Mouse (Mus musculus) hindlimb bud, embryonic 11.5 days (tissue): ENCODE results near the gene AY358078.
"Not testable (repeated sequence)": the region's sequence is repeated elsewhere in the genome, so short reads cannot be mapped to it uniquely, and the experiment has no call there.

Experiments
- DNase-seq: peaks from one replicate; pipeline ENCODE4 v3.0.0-alpha.2; 2012; ENCODE audit warnings: low read depth, low spot score; ENCODE audit errors: extremely low spot score

Gene AY358078

DNA sequence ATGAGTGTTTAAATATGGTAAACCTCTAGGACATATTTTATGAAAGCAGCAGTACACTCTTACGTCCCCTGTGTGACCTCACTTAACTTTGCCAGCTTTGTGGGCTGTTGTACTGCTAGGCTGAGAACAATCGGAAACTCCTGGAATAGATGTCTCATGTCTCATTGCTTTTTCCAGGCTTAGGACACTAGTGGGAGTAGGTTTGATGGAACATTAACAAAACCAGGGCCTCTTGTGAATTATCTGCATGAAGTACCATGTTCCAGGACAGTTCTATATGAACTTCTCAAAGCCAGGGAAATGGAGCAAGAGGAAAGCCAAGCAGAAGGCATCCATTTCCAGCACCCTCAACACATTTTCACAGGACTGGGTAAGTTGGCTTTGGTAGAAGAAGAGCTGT is at the start of gene AY358078:
Gene AY358078, plus strand, starts transcription at position 301 of the 400 bp plus-strand sequence.
- DNase-seq, result no peak

DNA sequence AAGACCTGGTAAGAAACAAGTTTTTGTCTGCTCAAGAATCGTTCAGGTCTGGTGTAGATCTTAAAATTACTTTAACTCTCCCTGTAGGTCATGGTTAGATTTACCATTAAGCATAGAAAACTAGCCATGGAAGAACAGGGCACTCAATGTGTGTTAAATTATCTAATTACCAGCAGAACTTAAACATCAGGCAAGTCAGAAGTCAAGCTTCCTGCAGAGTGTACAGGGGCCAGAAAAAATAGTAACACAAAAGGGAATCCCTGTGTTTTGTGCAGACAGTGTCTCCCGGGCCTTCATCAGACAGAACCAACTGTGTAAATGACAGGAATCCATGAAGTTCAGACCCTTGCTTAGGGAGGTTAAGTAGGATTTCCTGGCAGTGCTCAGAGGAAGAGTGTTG is 43.9 kb upstream of the AY358078 start:
- DNase-seq, result no peak

DNA sequence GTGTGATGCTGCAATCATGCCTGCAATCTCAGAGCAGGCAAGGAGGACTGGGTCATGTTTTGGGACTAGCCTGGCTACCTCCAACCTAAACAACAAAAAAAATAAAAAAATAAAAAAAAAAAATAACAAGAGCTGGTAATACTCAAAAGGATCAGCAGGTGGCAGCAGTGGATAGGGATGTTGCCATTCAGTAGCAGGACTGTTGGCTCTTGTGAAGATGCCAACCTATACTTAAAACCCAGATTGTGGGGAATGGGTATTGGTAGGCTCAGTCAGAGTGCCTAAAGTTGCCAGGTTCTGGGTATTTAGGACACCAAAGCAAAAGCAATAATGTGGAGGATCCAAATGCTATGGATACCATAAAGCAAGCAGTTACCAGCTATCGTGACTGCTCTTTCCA is 28.5 kb upstream of the AY358078 start:
- DNase-seq, result not testable (repeated sequence)

DNA sequence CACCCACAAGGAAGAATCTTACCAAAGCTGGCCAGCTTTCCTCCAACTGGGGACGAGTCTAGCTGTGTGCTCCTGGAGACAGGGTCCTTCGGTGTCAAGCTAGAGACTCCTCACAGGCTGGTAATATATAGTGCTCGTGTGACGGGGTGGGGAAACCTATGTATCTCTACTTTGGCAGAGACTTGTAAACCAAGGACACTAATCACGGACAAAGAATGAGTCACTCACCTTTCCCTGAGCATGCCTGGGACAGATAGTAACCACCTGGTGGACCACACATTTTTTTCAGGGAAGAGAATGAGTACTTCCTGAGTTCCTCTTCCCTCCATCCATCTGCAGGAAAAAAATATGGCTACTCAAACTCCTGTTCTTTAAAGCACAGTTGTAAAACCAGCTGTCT is 26.4 kb upstream of the AY358078 start, which contains the start of gene Ang4:
Gene Ang4, minus strand, starts transcription at position 101 of the 400 bp plus-strand sequence.
- DNase-seq, result no peak

DNA sequence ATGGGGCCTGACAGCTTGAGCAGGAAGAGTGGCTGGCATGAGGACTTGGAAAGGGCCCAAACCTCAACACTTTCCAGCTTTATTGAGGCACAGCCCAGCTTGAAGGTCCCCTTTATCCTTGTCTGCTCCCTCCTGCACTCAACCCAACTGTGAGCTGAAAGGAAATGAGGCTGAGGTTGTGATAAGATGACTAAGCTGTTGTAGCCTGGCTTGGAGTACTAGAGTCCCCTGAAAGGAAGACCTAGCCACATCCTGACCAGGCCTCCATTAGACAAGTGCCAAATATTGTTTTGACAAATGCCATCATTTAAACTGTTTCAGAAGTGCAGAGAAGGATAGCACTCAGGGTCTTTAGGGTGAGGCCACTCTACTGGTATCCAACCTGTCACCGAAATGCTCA is 22.1 kb upstream of the AY358078 start:
- no peak for DNase-seq

DNA sequence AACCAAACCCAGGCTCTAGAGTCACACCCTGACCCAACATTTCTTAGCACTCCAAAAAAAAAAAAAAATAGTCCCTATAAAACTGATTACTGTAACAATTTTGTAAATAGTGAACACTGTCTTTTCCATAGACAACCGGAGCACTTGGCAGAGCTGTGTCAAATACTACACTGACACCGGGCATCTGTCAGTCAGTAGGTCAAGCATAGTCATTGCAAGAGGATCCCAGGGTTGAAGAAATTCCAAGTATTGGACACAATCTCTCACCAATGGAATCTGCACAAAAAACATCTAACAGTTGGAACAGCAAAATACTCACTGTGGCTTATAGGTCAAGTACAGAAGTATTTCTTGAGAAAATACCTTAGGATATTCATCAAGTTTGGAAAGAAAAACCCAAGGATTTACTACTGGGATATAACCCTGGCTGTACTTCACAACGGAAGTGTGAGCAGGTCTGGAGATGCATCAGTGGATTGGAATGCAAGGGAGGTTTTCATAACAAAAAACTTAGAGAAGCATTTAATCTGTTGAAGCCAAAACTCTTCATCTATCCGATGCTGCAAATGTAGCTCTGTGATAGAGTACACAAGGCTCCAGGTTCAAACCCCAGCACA is 20.9 kb upstream of the AY358078 start:
- DNase-seq, result no peak

DNA sequence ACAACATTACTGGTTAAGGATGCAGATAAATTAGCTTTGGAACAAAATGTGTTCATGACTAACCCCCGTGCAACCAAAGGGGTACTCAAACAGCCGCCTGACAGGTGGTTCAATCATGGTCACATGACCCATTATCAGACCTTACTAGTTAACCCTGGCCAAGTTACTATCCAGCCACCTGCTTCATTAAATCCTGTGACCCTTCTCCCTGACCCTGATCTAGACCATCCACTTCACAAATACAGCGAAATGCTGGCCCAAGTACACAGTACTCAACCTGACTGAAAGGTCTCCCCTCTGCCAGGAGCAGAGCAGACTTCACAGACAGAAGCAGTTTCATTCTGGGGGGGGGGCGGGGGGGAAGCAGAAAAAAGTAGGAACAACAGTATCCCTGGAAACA is 13.5 kb upstream of the AY358078 start:
- DNase-seq, result no peak

DNA sequence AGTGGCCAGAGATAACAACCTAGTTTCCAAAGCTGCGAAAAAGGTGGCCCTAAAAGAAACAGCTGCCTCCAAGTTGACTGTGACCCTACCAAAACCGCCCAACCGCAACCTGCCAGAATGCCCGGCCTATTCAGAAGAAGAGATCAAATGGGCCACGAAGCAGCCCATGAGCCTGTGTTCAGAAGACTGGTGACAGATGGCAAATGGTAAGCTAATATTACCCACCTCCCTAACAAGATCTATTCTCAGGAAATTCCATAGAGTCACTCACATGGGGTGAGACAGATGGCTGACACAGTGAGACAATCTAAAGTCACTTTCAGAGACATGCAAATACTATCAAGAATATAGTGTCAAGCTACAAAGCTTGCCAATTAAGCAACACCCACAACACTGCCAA is 12.8 kb upstream of the AY358078 start:
- no peak for DNase-seq

DNA sequence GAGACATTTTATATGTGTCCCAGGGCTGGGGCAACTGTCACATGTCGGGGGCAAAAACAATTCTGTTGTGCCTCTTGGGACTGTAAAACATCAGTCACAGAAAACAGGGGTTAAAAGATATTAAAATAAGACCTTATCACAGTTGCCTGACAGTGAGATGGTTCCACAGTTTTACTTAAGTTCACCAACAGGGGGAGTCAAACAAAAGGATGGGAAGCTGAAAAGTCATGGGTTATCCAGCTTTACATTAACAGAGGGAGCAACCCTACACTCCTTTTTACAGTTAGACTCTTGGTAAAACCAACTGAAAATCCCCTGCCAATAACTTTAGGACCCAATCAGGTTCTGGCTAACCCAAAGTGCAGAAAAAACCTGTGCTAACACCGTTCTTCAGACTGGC is 10.7 kb upstream of the AY358078 start:
- DNase-seq, result no peak

DNA sequence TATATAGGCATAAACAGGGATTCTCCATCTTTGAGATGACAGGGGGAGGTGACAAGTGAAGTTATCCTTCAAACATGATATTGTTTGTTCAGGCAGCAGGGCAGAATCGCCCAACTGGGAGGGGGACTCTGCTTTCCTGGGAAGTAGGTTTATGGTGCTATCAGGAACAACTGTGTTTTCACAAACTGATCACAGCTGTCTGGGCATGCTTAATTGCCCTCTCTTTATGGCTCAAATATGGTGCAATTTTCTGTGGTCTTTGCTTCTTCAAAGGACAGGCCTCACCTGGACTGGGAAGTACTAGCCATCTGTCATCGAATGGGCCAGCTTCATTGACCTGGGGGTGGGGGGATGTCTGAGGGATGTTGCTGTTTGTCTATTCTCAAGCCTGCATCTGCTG is 5.7 kb upstream of the AY358078 start:
- DNase-seq, result no peak

DNA sequence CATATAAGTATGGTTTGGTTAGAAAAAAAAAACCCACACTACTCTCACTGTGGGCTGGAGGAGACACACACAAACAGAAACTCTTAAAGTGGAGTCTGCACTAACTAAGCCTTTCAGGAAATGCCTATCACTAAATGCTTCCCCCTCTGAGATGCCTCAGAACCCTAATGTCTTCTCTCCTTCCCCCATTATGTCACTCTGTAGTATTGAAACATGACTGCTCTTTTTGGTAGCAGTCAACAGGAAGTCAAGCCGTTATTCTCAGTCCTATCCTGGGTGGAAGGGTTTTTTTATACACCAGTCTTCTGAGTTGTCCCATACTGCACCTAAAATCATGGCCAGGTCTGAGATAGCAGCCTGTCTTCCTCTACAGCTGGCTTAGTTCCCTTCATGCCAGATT is 26.8 kb downstream of the AY358078 start:
- no peak for DNase-seq

DNA sequence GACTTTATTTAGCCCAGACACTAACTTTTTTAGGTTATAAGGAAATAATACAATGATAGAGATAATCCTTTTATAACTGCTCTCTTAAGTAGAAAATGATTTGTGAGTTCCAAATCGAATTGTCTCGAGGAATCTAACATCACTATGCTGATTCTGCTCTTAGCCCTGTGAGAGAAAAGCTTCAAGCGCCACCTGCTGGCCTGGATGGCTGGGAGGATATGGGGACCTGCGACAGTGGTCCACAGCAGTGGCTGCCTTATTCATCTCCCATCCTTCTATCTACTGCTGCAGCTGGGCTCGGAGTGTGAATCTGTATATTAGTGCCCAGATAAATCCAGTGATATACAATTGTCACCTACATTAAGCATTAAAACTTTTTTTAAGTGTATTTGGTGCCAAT is 28.0 kb downstream of the AY358078 start:
- DNase-seq, result not testable (repeated sequence)

DNA sequence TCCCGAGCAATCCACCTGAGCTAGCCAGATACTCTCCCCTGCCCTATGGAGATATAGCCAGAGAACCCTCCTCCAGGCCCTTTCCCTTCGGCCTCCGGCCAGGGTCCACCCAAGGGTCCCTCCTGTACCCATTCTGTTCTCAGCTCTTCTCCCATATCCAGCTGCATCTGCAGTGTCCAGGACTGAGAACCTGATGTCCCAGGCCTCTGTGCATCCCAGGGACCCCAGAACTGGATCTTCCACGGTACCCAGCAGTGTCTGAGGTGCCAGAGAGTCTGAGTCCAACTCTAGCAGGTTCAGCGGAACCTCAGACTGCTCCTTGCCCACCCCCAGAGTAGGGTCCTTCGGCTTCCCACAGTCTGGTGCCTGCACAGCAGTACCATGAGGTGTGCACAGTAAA is 29.3 kb downstream of the AY358078 start:
- no peak for DNase-seq

DNA sequence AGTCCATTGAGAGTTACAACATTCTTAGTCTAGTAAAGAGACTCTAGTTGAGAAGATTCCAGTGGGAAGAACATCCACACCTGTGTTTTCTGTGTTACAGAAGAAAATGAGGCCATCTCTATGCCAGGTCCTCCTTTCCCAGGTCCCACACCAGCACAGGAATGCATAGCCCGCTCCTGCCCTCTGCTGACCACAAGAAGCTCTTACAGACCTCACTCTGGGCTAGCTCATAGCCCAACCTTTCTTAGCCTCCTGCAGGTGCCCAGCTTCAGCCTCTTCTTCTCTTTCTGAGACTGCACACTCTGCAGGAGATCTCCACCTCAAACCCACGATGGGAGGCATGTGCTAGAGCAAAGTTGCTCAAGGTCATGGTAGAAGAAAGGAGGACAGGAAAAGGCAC is 38.6 kb downstream of the AY358078 start:
- not testable (repeated sequence) for DNase-seq

DNA sequence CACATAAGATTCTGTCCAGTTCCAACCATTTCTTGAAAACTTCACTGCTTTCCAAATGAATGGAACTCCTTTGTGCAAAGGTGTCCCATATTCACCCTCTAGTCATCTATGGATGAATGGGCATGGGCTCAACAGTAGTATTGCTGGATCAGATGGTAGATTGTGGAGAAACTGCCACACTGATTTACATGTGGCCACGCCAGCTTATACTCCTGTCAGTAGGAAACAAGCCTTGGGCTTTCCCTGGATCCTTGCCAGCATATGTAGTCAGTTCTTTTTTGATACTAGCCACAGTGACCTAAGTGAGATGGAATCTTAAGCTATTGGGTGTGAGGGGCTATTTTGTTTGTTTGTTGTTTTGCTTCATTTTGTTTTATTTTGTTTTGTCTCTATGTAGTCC is 42.4 kb downstream of the AY358078 start:
- DNase-seq, result no peak

DNA sequence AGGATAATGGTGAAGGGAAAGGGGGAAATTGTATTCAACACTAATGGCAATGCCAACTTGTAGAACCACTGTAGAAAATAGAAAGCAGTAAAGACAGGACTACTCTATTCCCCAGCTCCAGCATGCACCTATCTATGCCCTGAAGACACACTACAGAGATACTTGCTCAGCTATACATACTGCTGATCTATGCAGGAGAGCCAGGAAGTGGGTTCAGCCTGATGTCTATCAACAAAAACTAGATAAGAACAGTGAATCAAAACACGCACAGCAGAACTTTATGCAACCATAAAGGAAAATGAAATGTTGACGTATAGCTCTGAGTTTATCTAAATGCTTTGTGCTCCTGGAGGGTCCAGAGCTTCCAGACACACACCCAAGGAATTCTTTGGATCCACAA is 42.9 kb downstream of the AY358078 start:
- no peak for DNase-seq

DNA sequence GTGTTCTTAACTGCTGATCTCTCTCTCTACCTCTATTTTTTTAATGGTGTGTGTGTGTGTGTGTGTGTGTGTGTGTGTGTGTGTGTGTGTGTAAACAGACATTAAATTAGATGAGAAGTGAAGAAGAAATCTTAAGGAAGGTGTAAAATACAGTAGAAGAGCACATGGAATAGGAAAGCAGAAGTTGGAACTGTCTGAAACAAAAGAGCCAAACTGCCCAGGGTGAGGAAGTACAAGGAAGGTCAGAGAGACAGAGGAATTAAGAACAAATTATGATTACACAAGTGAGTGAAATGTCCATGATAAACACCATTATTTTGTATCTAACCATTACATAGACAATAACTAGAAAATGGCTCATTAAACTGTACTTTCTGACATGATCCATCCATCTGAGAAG is 44.0 kb downstream of the AY358078 start:
- no peak for DNase-seq

DNA sequence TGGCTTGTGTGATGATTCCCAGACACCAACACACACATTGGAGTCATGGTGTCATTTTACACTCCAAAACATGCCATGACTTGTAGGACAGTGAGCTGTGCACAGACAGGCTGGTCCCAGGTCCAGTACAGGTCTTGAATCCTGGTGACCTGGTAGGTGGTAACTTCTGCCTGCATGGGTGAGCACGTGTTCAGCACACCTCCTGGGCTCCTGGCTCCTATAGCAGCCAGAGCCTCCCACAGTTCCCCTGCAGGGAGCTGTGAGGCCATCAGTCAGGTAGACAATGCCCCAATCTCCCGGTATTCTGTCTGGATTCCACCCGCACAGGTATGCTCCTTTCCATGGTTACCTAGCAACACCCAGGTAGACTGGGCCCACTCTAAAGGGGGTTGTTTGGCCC is 46.7 kb downstream of the AY358078 start:
- DNase-seq, result no peak

DNA sequence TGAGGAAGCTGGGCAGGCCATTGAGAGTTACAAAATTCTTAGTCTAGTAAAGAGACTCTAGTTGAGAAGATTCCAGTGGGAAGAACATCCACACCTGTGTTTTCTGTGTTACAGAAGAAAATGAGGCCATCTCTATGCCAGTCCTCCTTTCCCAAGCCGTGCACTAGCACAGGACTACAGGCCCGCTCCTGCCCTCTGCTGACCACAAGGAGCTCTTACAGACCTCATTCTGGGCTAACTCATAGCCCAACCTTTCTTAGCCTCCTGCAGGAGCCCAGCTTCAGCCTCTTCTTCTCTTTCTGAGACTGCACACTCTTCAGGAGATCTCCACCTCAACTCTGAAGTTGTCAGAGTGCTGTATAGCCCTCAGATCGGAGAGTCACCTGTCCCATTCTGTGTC is 51.2 kb downstream of the AY358078 start:
- DNase-seq, result not testable (repeated sequence)

DNA sequence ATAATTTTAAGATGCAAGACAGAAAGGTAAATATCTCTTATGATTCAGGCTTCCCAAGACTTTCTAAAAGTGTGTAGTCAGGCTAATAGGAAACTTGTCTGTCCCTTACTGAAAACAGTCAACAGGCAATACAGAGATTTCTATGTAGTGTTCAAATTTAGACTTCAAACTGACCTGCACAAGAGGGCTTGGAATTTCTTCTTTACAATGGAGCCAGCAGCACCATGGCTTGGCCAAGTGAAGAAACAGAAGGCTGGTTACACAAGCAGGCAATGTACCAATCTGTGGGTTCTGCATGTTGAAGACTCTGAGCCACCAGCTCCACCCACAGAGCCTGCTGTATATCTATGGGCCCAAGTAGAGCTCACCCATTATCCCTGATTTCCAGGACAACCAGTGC is 53.6 kb downstream of the AY358078 start, which contains the start of gene Ear6:
Gene Ear6, plus strand, starts transcription at position 301 of the 400 bp plus-strand sequence.
- no peak for DNase-seq

DNA sequence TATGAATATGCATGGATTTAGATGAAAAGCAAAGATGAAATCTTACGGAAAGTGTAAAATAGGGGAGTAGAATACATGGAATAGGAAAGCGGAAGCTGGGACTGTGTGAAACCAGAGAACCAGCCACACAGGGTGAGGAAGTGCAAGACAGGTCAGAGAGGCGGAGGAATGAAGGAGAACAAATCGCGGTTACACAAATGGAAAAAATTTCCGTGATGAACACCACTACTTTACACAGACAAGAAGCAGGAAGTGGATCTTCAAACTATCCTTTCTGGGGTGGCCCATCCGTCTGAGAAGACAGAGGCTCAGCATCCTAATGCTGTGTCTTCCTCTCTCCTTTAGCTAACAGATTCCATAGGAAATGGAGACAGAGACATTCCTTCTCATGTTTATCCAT is 55.4 kb downstream of the AY358078 start:
- DNase-seq, result not testable (repeated sequence)

DNA sequence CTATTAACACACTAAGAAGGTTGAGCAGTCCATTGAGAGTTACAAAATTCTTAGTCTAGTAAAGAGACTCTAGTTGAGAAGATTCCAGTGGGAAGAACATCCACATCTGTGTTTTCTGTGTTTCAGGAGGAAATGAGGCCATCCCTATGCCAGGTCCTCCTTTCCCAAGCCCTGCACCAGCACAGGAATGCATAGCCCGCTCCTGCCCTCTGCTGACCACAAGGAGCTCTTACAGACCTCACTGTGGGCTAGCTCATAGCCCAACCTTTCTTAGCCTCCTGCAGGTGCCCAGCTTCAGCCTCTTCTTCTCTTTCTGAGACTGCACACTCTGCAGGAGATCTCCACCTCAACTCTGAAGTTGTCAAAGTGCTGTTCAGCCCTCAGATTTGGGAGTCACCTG is 63.8 kb downstream of the AY358078 start:
- not testable (repeated sequence) for DNase-seq

DNA sequence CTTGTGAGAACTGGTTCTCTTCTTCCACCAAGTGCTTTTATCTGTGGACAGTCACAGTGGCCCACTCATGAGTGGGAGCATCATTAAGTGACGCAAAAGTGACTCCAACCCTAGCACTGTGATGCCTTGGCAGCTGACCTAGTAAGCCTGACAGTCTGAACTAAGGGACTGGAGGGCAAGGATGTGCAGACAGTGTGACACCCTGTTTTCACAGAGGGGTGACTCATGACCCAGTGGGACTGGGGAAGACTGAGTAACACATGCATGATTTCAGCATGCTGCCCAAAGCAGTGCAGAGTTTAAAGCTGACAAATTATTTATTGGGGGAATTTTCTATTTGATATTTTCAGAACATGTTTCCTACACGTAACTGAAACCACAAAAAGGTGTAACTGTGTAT is 70.9 kb downstream of the AY358078 start:
- no peak for DNase-seq
